Comparison of ENCODE assay signal across 8 mouse cellular contexts in the genomic region with DNA sequence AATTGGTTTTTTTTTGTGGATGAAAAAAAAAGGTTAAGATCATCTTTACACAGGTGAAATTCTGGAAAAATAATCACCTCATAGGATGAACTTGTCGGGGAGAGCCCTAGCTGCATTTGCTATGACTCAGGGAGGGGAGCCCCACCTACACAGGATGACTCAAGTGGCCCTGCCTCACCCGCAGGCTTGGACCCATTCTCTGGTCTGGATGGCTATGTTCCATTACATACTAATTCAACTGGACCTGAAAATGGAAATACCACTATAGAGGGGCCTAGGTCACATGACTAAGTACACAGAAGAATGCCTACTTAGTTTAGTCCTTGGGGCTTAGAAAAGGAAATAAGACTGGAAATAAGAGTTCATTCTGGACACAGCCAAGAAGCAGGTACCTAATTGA. TPM values are rescaled to one million over a fixed set of nuclear protein-coding genes. Genes with fewer than 3 reads are reported as not detected.
DNase-seq lines count a peak whose midpoint lies in the region; ATAC-seq and TF ChIP-seq lines count a peak whose summit lies in the region.
"Had no signal": no experiment of that assay in that cellular context is flagged by ENCODE, and none has a peak within 500 bp of the region (broad histone marks: within the 10 kb centered on the region; RNA-seq: fewer than 3 reads in every experiment).

No protein-coding gene starts in this region.

- TF ChIP-seq CTCF in layer of hippocampus, adult 2 months (conservative IDR thresholded peaks at IDR 0.05), result no peak

- ATAC-seq in heart, embryonic 14.5 days (ENCODE audit: insufficient number of reproducible peaks, insufficient read depth, low FRiP score, low read depth), result no peak
- no peak for ATAC-seq in granulocyte monocyte progenitor cell, adult 5-6 weeks (replicated peaks; ENCODE audit: poor library complexity, severe bottlenecking)

- no peaks in the 10 kb centered on the region for H3K27me3 ChIP-seq in heart, embryonic 14.5 days (ENCODE audit: control insufficient read depth, insufficient read depth, low read length)

- H3K27ac ChIP-seq in layer of hippocampus, adult 2 months, result peak overlapping the region; percentile 59
- H3K27ac ChIP-seq in heart, embryonic 14.5 days (replicated peaks in 1 of 2; ENCODE audit: control insufficient read depth in 1 of 2, insufficient read depth in 1 of 2, low read depth in 2 of 2, low read length in 2 of 2), result peak overlapping the region in 1 of 2 experiments; percentile 12; a peak in 1 of 4 replicates
- peak overlapping the region; percentile 96 for H3K27ac ChIP-seq in macrophage

- H3K4me3 ChIP-seq in layer of hippocampus, adult 2 months, result no peak overlapping the region
- H3K4me3 ChIP-seq in heart, embryonic 14.5 days (ENCODE audit: control insufficient read depth in 1 of 2, insufficient read depth in 1 of 2, low read depth in 1 of 2, low read length in 2 of 2), result no peak overlapping the region
- H3K4me3 ChIP-seq in macrophage (ENCODE audit: inconsistent target), result peak overlapping the region; percentile 79; the same call in 1 of the 2 replicates

- no peaks in the 10 kb centered on the region for H3K9me3 ChIP-seq in heart, embryonic 14.5 days (ENCODE audit: control insufficient read depth, low read length)

- H3K9ac ChIP-seq in heart, embryonic 14.5 days (ENCODE audit: low read length), result peak overlapping the region; percentile 21; the same call in 1 of the 2 replicates

- peaks cover 71% of the 10 kb centered on the region for H3K79me2 ChIP-seq in macrophage (ENCODE audit: inconsistent target)

- H3K4me2 ChIP-seq in heart, embryonic 14.5 days (ENCODE audit: low read length), result peak overlapping the region; percentile 13; the same call in 1 of the 2 replicates

- peaks cover 50% of the 10 kb centered on the region for H3K36me3 ChIP-seq in heart, embryonic 14.5 days (ENCODE audit: control insufficient read depth, insufficient read depth, low read length)
- peaks cover 24% of the 10 kb centered on the region; the same call in 1 of the 2 replicates for H3K36me3 ChIP-seq in macrophage (ENCODE audit: inconsistent target)

- H3K4me1 ChIP-seq in heart, embryonic 14.5 days (ENCODE audit: control insufficient read depth in 2 of 2, insufficient read depth in 2 of 2, low read length in 2 of 2), result peaks cover 14 to 45% of the 10 kb centered on the region in 2 experiments

- 52% methylated on average over 2 of the region's 2 CpGs for WGBS in heart, embryonic 14.5 days
- WGBS in macrophage (ENCODE audit: missing documents), result 21% methylated on average over 2 of the region's 2 CpGs

- DNase-seq in layer of hippocampus, adult 2 months (ENCODE audit: low spot score in 2 of 2), result no peak
- DNase-seq in layer of hippocampus, postnatal 10 days (ENCODE audit: low spot score in 2 of 2), result no peak
- peak; percentile 64 for DNase-seq in adrenal gland, adult 8-10 months
- no peak for DNase-seq in frontal cortex, adult 2 months (ENCODE audit: extremely low spot score in 1 of 2, low spot score in 1 of 2)
- DNase-seq: lung, postnatal 36 days had no signal

RNA-seq across cellular contexts. Expression of a gene that starts 3.1 kb away (rescaled TPM):
- total RNA-seq in layer of hippocampus, adult 2 months (2021), result 100 to 1,000 TPM; 333 to 349 TPM
- 100 to 1,000 TPM; 364 to 371 TPM for total RNA-seq in layer of hippocampus, postnatal 10 days (2021)
- 1,000 to 10,000 TPM in 1 of 4 experiments, 100 to 1,000 TPM in 3; 582 to 1,056 (median 737) TPM for total RNA-seq in adrenal gland, adult 8-10 months (2022)
- 1,353 and 1,384 TPM in 2 replicates for polyA plus RNA-seq in heart, embryonic 14.5 days (2014; fragmentation: Nextera tagmentation; extraction: Ambion mirVana)
- 100 to 1,000 TPM; 113 to 507 (median 279) TPM for total RNA-seq in macrophage (2018; cell fraction: chromatin; rRNA removed)
- total RNA-seq in macrophage (2018; cell fraction: cytosol; rRNA removed), result 1,000 to 10,000 TPM; 1,533 to 2,376 (median 1,898) TPM
- total RNA-seq in macrophage (2018; cell fraction: nucleus; rRNA removed), result 1,000 to 10,000 TPM in 1 of 26 experiments, 100 to 1,000 TPM in 25; 314 to 1,343 (median 755) TPM
- polyA plus RNA-seq in macrophage (2018), result 1,563 to 2,873 TPM (median 2,872 TPM) in 3 replicates
- 1,205 and 1,364 TPM in 2 replicates for total RNA-seq in granulocyte monocyte progenitor cell, adult 5-6 weeks (2014; fragmentation: Nextera tagmentation)
- 425 and 461 TPM in 2 replicates for total RNA-seq in granulocyte monocyte progenitor cell, adult 5-6 weeks (2017)
- 273 and 299 TPM in 2 replicates for polyA plus RNA-seq in frontal cortex, adult 2 months (2012; rRNA removed)

RNA-seq across cellular contexts. Expression of a gene that starts 4.1 kb away (rescaled TPM):
- total RNA-seq in layer of hippocampus, adult 2 months (2021), result 100 to 1,000 TPM; 115 to 123 TPM
- 100 to 1,000 TPM; 117 to 125 TPM for total RNA-seq in layer of hippocampus, postnatal 10 days (2021)
- 100 to 1,000 TPM; 121 to 137 (median 127) TPM for total RNA-seq in adrenal gland, adult 8-10 months (2022)
- 290 and 303 TPM in 2 replicates for polyA plus RNA-seq in heart, embryonic 14.5 days (2014; fragmentation: Nextera tagmentation; extraction: Ambion mirVana)
- 10 to 100 TPM; 17.7 to 93.2 (median 47.9) TPM for total RNA-seq in macrophage (2018; cell fraction: chromatin; rRNA removed)
- 100 to 1,000 TPM in 20 of 26 experiments, 10 to 100 TPM in 6; 79.4 to 138 (median 112) TPM for total RNA-seq in macrophage (2018; cell fraction: cytosol; rRNA removed)
- total RNA-seq in macrophage (2018; cell fraction: nucleus; rRNA removed), result 100 to 1,000 TPM in 1 of 26 experiments, 10 to 100 TPM in 25; 31.5 to 107 (median 56.9) TPM
- polyA plus RNA-seq in macrophage (2018), result 53.0 to 112 TPM (median 103 TPM) in 3 replicates
- 80.9 and 91.7 TPM in 2 replicates for total RNA-seq in granulocyte monocyte progenitor cell, adult 5-6 weeks (2014; fragmentation: Nextera tagmentation)
- total RNA-seq in granulocyte monocyte progenitor cell, adult 5-6 weeks (2017), result 63.3 and 67.7 TPM in 2 replicates
- polyA plus RNA-seq in frontal cortex, adult 2 months (2012; rRNA removed), result 132 and 138 TPM in 2 replicates

RNA-seq across cellular contexts. Expression of a gene that starts 4.4 kb away (rescaled TPM):
- 10 to 100 TPM; 88.8 to 99.4 TPM for total RNA-seq in layer of hippocampus, adult 2 months (2021)
- 10 to 100 TPM; 60.3 to 61.5 TPM for total RNA-seq in layer of hippocampus, postnatal 10 days (2021)
- 100 to 1,000 TPM in 2 of 4 experiments, 10 to 100 TPM in 2; 82.3 to 136 (median 110) TPM for total RNA-seq in adrenal gland, adult 8-10 months (2022)
- 73.2 and 75.9 TPM in 2 replicates for polyA plus RNA-seq in heart, embryonic 14.5 days (2014; fragmentation: Nextera tagmentation; extraction: Ambion mirVana)
- total RNA-seq in macrophage (2018; cell fraction: chromatin; rRNA removed), result 100 to 1,000 TPM in 1 of 26 experiments, 10 to 100 TPM in 25; 27.7 to 110 (median 48.8) TPM
- 10 to 100 TPM; 11.6 to 34.9 (median 20.6) TPM for total RNA-seq in macrophage (2018; cell fraction: cytosol; rRNA removed)
- total RNA-seq in macrophage (2018; cell fraction: nucleus; rRNA removed), result 100 to 1,000 TPM in 1 of 26 experiments, 10 to 100 TPM in 25; 30.6 to 102 (median 46.4) TPM
- polyA plus RNA-seq in macrophage (2018), result 11.6 to 41.2 TPM (median 23.9 TPM) in 3 replicates
- 35.4 and 51.1 TPM in 2 replicates for total RNA-seq in granulocyte monocyte progenitor cell, adult 5-6 weeks (2014; fragmentation: Nextera tagmentation)
- total RNA-seq in granulocyte monocyte progenitor cell, adult 5-6 weeks (2017), result 32.7 and 34.6 TPM in 2 replicates
- polyA plus RNA-seq in frontal cortex, adult 2 months (2012; rRNA removed), result 119 and 125 TPM in 2 replicates

RNA-seq across cellular contexts. Expression of a gene that starts 5.6 kb away (rescaled TPM):
- total RNA-seq in layer of hippocampus, adult 2 months (2021), result 1 to 10 TPM; 6.6 to 7.9 TPM
- total RNA-seq in layer of hippocampus, postnatal 10 days (2021), result 10 to 100 TPM in 1 of 2 experiments, 1 to 10 TPM in 1; 5.1 to 10.5 TPM
- total RNA-seq in adrenal gland, adult 8-10 months (2022), result 10 to 100 TPM; 39.4 to 66.5 (median 54.7) TPM
- 468 and 495 TPM in 2 replicates for polyA plus RNA-seq in heart, embryonic 14.5 days (2014; fragmentation: Nextera tagmentation; extraction: Ambion mirVana)
- 10 to 100 TPM in 19 of 26 experiments, 1 to 10 TPM in 7; 3.6 to 24.3 (median 14.3) TPM for total RNA-seq in macrophage (2018; cell fraction: chromatin; rRNA removed)
- total RNA-seq in macrophage (2018; cell fraction: cytosol; rRNA removed), result 1 to 10 TPM; 2.5 to 4.6 (median 3.9) TPM
- total RNA-seq in macrophage (2018; cell fraction: nucleus; rRNA removed), result 10 to 100 TPM in 6 of 26 experiments, 1 to 10 TPM in 20; 3.0 to 16.2 (median 7.7) TPM
- 3.0 to 5.4 TPM (median 4.8 TPM) in 3 replicates for polyA plus RNA-seq in macrophage (2018)
- 14.9 and 18.9 TPM in 2 replicates for total RNA-seq in granulocyte monocyte progenitor cell, adult 5-6 weeks (2014; fragmentation: Nextera tagmentation)
- total RNA-seq in granulocyte monocyte progenitor cell, adult 5-6 weeks (2017), result 4.5 and 5.9 TPM in 2 replicates
- polyA plus RNA-seq in frontal cortex, adult 2 months (2012; rRNA removed), result 23.9 and 28.4 TPM in 2 replicates

RNA-seq across cellular contexts. Expression of a gene that starts 12.5 kb away (rescaled TPM):
- total RNA-seq in layer of hippocampus, adult 2 months (2021), result not detected
- not detected for total RNA-seq in layer of hippocampus, postnatal 10 days (2021)
- not detected for total RNA-seq in adrenal gland, adult 8-10 months (2022)
- 0.74 and 1.2 TPM in 2 replicates for polyA plus RNA-seq in heart, embryonic 14.5 days (2014; fragmentation: Nextera tagmentation; extraction: Ambion mirVana)
- total RNA-seq in macrophage (2018; cell fraction: chromatin; rRNA removed), result 1 to 10 TPM in 1 of 26 experiments, under 1 TPM in 5, not detected in 20; 0.21 to 1.0 (median 0.38) TPM
- total RNA-seq in macrophage (2018; cell fraction: cytosol; rRNA removed), result under 1 TPM in 16 of 26 experiments, not detected in 10; 0.03 to 0.30 (median 0.12) TPM
- under 1 TPM in 11 of 26 experiments, not detected in 15; 0.18 to 0.55 (median 0.30) TPM for total RNA-seq in macrophage (2018; cell fraction: nucleus; rRNA removed)
- 0.09 to 2.0 TPM (median 0.28 TPM) in 3 replicates for polyA plus RNA-seq in macrophage (2018)
- total RNA-seq in granulocyte monocyte progenitor cell, adult 5-6 weeks (2014; fragmentation: Nextera tagmentation), result not detected in 2 replicates
- not detected in 2 replicates for total RNA-seq in granulocyte monocyte progenitor cell, adult 5-6 weeks (2017)
- polyA plus RNA-seq in frontal cortex, adult 2 months (2012; rRNA removed), result not detected in 2 replicates
